Mouse (Mus musculus): Measurements from ENCODE around the gene Rnf11.

- TF ChIP-seq EP300 (optimal IDR thresholded peaks at IDR 0.05) (no peak), CTCF (IDR thresholded peaks at IDR 0.05; ENCODE audit: low read depth) (no peak)
These were observed 66.5 kb downstream of the Rnf11 start for GRCm38 (mm10) chr4:109417998-109418397.

All from stomach, postnatal 0 days (tissue).